Mouse (Mus musculus) hematopoietic stem cell, adult 5-6 weeks (primary cell): ENCODE data around the gene Mrgpra1. TPM values are rescaled to one million over a fixed set of nuclear protein-coding genes. Genes with fewer than 3 reads are reported as not detected.
A peak's percentile ranks its signal among the peaks of the same experiment; 100 is the strongest.
"Not testable (repeated sequence)": the region's sequence is repeated elsewhere in the genome, so short reads cannot be mapped to it uniquely, and the experiment has no call there.

Source experiments
- ATAC-seq, 2 experiments: fragments of 125-278 bp in 1 of 2; replicated peaks in 1 of 2; 2 replicates each; pipeline ENCODE4 v1.8.0; 2016 to 2017; ENCODE audit warnings: inconsistent platforms in 2 of 2, mild to moderate bottlenecking in 2 of 2, moderate number of reproducible peaks in 2 of 2, low read depth in 1 of 2, moderate TSS enrichment in 1 of 2; ENCODE audit not compliant: low FRiP score in 2 of 2, poor library complexity in 2 of 2, severe bottlenecking in 2 of 2, insufficient read depth in 1 of 2, low TSS enrichment in 1 of 2
- total RNA-seq: library from RNA; stranded (forward); fragments of 172-1452, 232-1000 nt; gene quantifications from 2 replicates; pipeline ENCODE4 v1.2.3, GENCODE M21; 2017

The Mrgpra1 gene
- total RNA-seq: not detected in 2 replicates

DNA sequence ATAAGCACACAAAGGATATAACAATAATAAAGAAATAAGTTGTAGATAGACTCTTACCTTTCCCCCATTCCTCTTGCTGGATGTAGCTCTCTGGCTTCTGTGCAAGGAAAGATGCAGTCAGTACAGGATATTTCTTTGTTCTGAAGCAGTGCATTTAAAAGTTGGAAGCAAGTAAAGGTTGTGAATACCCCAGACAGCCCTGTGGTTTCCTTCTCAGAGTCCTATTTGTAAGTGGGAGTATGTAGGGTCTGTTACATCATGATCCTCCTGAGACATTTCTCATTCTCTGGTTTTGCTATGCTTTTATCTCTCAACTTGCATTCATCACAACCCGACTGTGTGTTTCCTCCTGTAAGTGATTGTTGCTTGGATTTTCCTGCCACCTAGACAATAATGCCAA lies at the start of gene Mrgpra1:
Gene Mrgpra1, minus strand, starts transcription at position 101 of the 400 bp plus-strand sequence.
- no peak for ATAC-seq

DNA sequence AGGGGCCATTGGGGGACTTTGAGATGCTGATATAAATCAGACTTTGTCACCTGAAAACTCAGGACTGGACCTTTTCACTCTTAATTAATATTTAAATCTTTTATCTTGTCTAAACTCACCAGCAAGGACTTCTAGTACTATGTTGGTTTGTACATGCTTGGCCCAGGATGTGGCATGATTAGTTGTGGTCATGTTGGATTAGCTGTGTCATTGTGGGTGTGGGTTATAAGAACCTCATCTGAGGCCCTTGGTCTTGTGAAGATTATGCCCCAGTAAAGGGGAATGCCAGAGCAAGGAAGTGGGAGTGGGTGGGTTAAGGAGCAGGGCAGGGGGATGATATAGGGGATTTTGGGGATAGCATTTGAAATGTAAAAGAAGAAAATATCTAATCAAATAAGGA lies 47.1 kb upstream of the Mrgpra1 start:
- peak in 1 of 2 experiments; percentile 45; a peak in 1 of 4 replicates for ATAC-seq

DNA sequence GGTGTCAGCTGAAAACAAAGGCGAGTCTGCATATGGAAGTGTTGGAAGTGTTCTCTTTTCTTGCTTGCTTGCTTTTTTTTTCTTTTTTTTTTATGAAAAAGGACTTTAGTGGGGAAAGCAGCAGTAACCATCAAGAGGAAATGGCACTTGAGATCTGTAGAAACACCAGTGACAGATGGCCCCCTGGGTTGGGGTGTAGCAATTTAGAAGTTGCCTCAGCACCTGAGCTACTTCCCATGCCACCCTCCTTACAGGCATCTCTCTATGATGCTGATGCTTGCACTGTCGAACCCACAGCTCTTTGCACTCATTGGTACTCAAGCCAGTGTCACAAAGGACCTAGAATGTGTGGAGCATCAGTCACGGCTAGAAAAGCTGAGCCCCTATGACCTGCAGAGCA lies 5.6 kb downstream of the Mrgpra1 start:
- 0 out of 4 replicates have a peak, but pooled peaks have one; percentile 13 to 26 for ATAC-seq

DNA sequence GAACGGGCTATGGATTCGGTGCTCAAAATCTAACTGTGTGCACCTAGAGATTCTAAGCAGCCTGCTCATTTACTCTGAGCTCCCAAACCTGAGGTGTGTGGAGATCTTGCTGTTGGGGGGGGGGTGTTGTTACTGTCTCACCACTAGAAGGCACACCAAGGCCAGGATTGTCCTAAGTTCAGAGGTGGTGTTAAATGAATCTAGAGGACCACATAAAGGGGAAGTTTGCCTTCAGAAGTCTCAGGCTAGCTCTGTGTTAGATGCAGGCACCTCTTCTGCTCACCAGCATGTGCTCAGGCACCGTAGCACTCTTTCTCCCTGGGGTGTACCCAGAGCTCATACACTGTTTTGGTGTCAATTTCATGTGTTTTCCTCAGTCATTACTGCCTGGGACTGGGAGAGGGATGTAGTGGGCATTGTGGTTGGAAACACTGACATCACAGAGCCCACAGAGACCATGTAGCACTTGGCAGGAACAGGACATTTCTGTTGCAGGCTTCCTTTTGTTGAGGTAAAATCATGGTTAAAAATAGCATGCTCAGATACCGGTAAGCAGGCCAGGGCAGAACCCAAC lies 8.0 kb downstream of the Mrgpra1 start:
- ATAC-seq: peak; percentile 86 to 90

DNA sequence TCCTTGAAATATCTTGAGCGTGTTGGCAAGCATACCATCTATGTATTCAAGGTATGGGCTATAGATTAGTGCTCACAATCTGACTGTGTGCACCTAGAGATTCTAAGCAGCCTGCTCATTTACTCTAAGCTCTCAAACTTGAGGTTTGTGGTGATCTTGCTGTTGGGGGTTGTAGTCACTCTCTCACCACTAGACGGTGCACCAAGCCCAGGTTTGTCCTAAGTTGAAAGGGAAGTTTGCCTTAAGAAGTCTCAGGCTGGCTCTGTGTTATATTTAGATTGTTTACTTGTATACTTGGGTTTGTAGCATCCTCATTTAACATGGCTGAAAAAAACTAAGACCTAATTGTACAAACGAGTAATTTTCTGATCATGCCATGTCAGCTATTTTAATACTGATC lies 12.2 kb downstream of the Mrgpra1 start:
- peak; percentile 46 to 47; a peak in 2 of 4 replicates for ATAC-seq

DNA sequence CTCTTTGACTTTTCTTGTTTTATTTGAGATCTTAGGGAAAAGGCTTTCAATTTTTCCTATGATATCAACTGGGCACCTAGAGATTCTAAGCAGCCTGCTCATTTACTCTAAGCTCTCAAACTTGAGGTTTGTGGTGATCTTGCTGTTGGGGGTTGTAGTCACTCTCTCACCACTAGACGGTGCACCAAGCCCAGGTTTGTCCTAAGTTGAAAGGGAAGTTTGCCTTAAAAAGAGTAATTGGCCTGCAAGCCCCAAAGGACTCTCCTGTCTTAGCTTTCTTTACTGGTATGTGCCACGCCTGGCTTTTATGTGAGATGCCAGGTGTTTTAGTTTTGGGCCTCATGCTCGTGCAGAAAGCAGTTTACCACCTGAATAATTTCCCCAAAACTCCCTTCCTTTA lies 12.7 kb downstream of the Mrgpra1 start:
- ATAC-seq: peak; percentile 42; a peak in 1 of 4 replicates

DNA sequence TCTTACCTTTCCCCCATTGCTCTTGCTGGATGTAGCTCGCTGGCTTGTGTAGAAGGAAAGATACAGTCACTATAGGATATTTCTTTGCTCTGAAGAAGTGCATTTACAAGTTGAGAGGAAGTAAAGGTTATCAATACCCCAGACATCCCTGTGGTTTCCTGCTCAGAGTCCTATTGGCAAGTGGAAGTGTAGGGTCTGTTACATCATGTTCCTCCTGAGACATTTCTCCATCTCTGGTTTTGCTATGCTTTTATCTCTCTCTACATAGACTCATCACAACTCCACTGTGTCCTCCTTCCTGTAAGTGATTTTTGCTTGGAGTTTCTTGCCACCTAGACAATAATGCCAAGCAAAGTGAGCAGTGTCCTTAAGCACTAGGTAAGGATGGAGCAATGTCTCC lies 35.7 kb downstream of the Mrgpra1 start:
- ATAC-seq: no peak

DNA sequence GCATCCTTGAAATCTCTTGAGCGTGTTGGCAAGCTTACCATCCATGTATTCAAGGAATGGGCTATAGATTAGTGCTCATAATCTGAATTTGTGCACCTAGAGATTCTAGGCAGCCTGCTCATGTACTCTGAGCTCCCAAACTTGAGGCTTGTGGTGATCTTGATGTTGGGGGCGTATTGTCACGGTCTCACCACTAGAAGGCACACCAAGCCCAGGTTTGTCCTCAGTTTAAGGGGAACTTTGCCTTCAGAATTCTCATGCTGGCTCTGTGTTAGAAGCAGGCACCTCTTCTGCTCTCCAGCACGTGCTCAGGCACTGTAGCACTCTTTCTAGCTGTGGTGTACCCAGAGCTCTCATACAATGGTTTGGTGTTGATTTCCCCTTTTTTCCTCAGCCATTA lies 41.8 kb downstream of the Mrgpra1 start:
- peak; percentile 53 to 56; a peak in 2 of 4 replicates for ATAC-seq

DNA sequence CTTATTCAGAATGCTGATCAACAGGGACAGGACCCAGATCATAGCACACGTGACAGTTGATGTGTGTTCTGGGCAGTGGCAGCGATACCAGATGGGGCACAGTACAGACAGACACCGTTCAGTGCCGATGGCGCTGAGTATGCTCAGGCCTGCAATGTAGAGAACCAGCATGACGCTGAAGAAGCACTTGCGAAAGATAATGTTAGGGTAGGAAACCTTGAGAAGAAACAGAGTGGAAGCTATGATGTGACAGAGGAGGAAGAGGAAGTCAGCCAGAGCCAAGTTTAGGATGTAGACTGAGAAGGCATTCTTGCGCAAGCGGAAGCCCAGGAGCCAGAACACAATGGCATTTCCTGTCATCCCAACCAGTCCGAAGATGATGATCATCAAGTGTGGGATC lies 44.2 kb downstream of the Mrgpra1 start:
- no peak for ATAC-seq

DNA sequence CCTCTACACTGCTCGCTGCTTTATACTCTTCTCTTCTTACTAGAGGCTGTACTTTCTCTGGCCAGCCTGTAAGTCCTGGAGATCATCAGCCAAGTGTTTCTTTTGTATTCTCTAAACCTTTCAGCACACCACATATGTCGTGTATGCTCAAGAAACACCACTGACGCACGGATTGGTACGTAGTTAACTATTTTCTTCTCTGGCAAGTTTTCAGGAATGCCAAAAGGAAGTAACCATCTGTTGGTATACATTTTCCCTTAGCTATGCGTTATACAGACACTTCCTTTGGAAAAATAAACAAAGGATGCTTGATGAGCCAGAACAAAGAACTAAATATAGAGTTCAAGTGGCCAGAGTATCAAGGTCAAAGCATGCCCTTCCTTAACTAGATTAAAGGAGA lies 49.4 kb downstream of the Mrgpra1 start:
- not testable (repeated sequence) for ATAC-seq

DNA sequence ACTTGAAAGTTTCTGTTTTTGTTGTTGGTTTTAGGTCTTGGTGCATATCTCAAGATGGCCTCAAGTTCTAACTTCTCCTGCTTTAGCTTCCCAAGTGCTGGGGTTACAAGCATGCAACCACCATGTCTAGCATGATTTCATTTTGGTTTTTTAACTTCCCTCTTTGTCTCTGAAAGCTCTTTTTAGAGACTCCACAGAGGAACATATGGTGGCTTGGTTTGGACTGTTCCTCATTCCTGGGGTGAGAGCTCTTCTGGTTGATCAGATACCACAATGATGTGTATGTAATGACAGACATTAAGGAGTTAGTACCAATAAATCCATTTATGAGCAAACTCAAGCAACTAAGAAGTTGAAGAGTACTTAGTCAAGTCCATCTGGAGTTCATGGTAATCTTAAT lies 54.4 kb downstream of the Mrgpra1 start:
- peak in 1 of 2 experiments; percentile 29; a peak in 1 of 4 replicates for ATAC-seq

Other genes starting within 250 kb of the Mrgpra1 start
- gene Ptpn5, start 220.6 kb downstream of the Mrgpra1 start, total RNA-seq: 0.31 TPM in 1 of 2 replicates, not detected in the other
- gene Mrgpra6, start 149.3 kb downstream of the Mrgpra1 start, total RNA-seq: not detected in 2 replicates
- not detected in 2 replicates for gene Mrgpra9, start 101.4 kb downstream of the Mrgpra1 start, total RNA-seq
- gene Mrgpra2a, start 97.9 kb upstream of the Mrgpra1 start, total RNA-seq: 3.7 TPM in 1 of 2 replicates, not detected in the other
- gene Mrgpra2b, start 174.6 kb upstream of the Mrgpra1 start, total RNA-seq: 14.8 TPM in 1 of 2 replicates, not detected in the other
- gene Mrgpra3, start 247.1 kb upstream of the Mrgpra1 start, total RNA-seq: not detected in 2 replicates